Mouse (Mus musculus): Measurements from ENCODE around the gene Smarca2. TPM values are rescaled to one million over a fixed set of nuclear protein-coding genes. Genes with fewer than 3 reads are reported as not detected.

The Smarca2 gene
- polyA plus RNA-seq, 2 experiments: 72.2 to 104 TPM

GRCm38 (mm10) chr19:26607156-26607536, 2.3 kb downstream of the Smarca2 start:
- TF ChIP-seq POLR2A (IDR thresholded peaks at IDR 0.05; ENCODE audit: borderline replicate concordance, extremely low read depth, insufficient read depth, insufficient read length): no peak
- Histone ChIP-seq H3K36me3 (ENCODE audit: control insufficient read depth, insufficient read depth, low read length) (no peaks in the 10 kb centered on the region), H3K9me3 (ENCODE audit: control insufficient read depth, low read length) (no peaks in the 10 kb centered on the region), H3K9ac (ENCODE audit: low read depth, low read length, severe bottlenecking) (peak overlapping the region; percentile 81), H3K4me2 (replicated peaks; ENCODE audit: low read depth, low read length, severe bottlenecking) (peak overlapping the region; percentile 82), H3K4me1 (ENCODE audit: control insufficient read depth, insufficient read depth, low read length) (peaks cover 19% of the 10 kb centered on the region), H3K27ac (replicated peaks; ENCODE audit: low read depth, low read length) (peak overlapping the region; percentile 87), H3K27me3 (ENCODE audit: control insufficient read depth, insufficient read depth, low read length) (no peaks in the 10 kb centered on the region), H3K4me3 (replicated peaks; ENCODE audit: low read length) (peak overlapping the region; percentile 79)
- 0% methylated on average over 42 of the region's 56 CpGs for WGBS
- peak; percentile 68 for DNase-seq (ENCODE audit: low spot score)
- ATAC-seq (ENCODE audit: low FRiP score, low read depth): 0 out of 2 replicates have a peak, but pooled peaks have one; percentile 12

- H3K27me3 ChIP-seq (ENCODE audit: control insufficient read depth, insufficient read depth, low read length): no peaks in the 10 kb centered on the region
- H3K27ac ChIP-seq (replicated peaks; ENCODE audit: low read depth, low read length): peak overlapping the region; percentile 87
- peak overlapping the region; percentile 81 for H3K9ac ChIP-seq (ENCODE audit: low read depth, low read length, severe bottlenecking)
- peak; percentile 35 for DNase-seq (ENCODE audit: low spot score)
- H3K4me2 ChIP-seq (replicated peaks; ENCODE audit: low read depth, low read length, severe bottlenecking): peak overlapping the region; percentile 82
- H3K4me1 ChIP-seq (ENCODE audit: control insufficient read depth, insufficient read depth, low read length): peaks cover 22% of the 10 kb centered on the region
- 1% methylated on average over 35 of the region's 39 CpGs for WGBS
- no peaks in the 10 kb centered on the region for H3K9me3 ChIP-seq (ENCODE audit: control insufficient read depth, low read length)
- no peak for TF ChIP-seq POLR2A (IDR thresholded peaks at IDR 0.05; ENCODE audit: borderline replicate concordance, extremely low read depth, insufficient read depth, insufficient read length)
- no peaks in the 10 kb centered on the region for H3K36me3 ChIP-seq (ENCODE audit: control insufficient read depth, insufficient read depth, low read length)
- peak overlapping the region; percentile 79 for H3K4me3 ChIP-seq (replicated peaks; ENCODE audit: low read length)
- no peak for ATAC-seq (ENCODE audit: low FRiP score, low read depth)
These were observed 2.9 kb downstream of the Smarca2 start for GRCm38 (mm10) chr19:26607551-26608433.

- Histone ChIP-seq H3K9me3 (ENCODE audit: control insufficient read depth, low read length) (no peaks in the 10 kb centered on the region), H3K27me3 (ENCODE audit: control insufficient read depth, insufficient read depth, low read length) (no peaks in the 10 kb centered on the region), H3K4me3 (replicated peaks; ENCODE audit: low read length) (peak overlapping the region; percentile 79), H3K27ac (replicated peaks; ENCODE audit: low read depth, low read length) (no peak overlapping the region), H3K4me1 (ENCODE audit: control insufficient read depth, insufficient read depth, low read length) (peaks cover 24% of the 10 kb centered on the region), H3K9ac (ENCODE audit: low read depth, low read length, severe bottlenecking) (peak overlapping the region; percentile 81), H3K36me3 (ENCODE audit: control insufficient read depth, insufficient read depth, low read length) (no peaks in the 10 kb centered on the region), H3K4me2 (replicated peaks; ENCODE audit: low read depth, low read length, severe bottlenecking) (peak overlapping the region; percentile 82)
- DNase-seq (ENCODE audit: low spot score) (no peak), ATAC-seq (ENCODE audit: low FRiP score, low read depth) (no peak)
- TF ChIP-seq POLR2A (IDR thresholded peaks at IDR 0.05; ENCODE audit: borderline replicate concordance, extremely low read depth, insufficient read depth, insufficient read length): no peak
- WGBS: 15% methylated on average over 7 of the region's 7 CpGs
These were observed 3.6 kb downstream of the Smarca2 start for GRCm38 (mm10) chr19:26608434-26608812.

- no peak overlapping the region for H3K4me3 ChIP-seq (replicated peaks; ENCODE audit: low read length)
- no peaks in the 10 kb centered on the region for H3K9me3 ChIP-seq (ENCODE audit: control insufficient read depth, low read length)
- H3K27ac ChIP-seq (replicated peaks; ENCODE audit: low read depth, low read length): no peak overlapping the region
- ATAC-seq (ENCODE audit: low FRiP score, low read depth) (no peak), DNase-seq (ENCODE audit: low spot score) (no peak)
- H3K36me3 ChIP-seq (ENCODE audit: control insufficient read depth, insufficient read depth, low read length): no peaks in the 10 kb centered on the region
- no peak overlapping the region for H3K9ac ChIP-seq (ENCODE audit: low read depth, low read length, severe bottlenecking)
- WGBS: 33% methylated on average over 2 of the region's 2 CpGs
- peaks cover 18% of the 10 kb centered on the region for H3K4me1 ChIP-seq (ENCODE audit: control insufficient read depth, insufficient read depth, low read length)
- TF ChIP-seq POLR2A (IDR thresholded peaks at IDR 0.05; ENCODE audit: borderline replicate concordance, extremely low read depth, insufficient read depth, insufficient read length): no peak
- H3K4me2 ChIP-seq (replicated peaks; ENCODE audit: low read depth, low read length, severe bottlenecking): no peak overlapping the region
- no peaks in the 10 kb centered on the region for H3K27me3 ChIP-seq (ENCODE audit: control insufficient read depth, insufficient read depth, low read length)
These were observed 4.8 kb downstream of the Smarca2 start for GRCm38 (mm10) chr19:26609637-26610036.

GRCm38 (mm10) chr19:26612995-26613394, 8.1 kb downstream of the Smarca2 start:
- Histone ChIP-seq H3K27me3 (ENCODE audit: control insufficient read depth, insufficient read depth, low read length) (no peaks in the 10 kb centered on the region), H3K36me3 (ENCODE audit: control insufficient read depth, insufficient read depth, low read length) (no peaks in the 10 kb centered on the region), H3K4me3 (replicated peaks; ENCODE audit: low read length) (no peak overlapping the region), H3K27ac (replicated peaks; ENCODE audit: low read depth, low read length) (no peak overlapping the region), H3K4me2 (replicated peaks; ENCODE audit: low read depth, low read length, severe bottlenecking) (no peak overlapping the region), H3K9me3 (ENCODE audit: control insufficient read depth, low read length) (no peaks in the 10 kb centered on the region), H3K9ac (ENCODE audit: low read depth, low read length, severe bottlenecking) (no peak overlapping the region), H3K4me1 (ENCODE audit: control insufficient read depth, insufficient read depth, low read length) (peaks cover 16% of the 10 kb centered on the region)
- WGBS: 33% methylated on average over 4 of the region's 4 CpGs
- no peak for ATAC-seq (ENCODE audit: low FRiP score, low read depth)
- TF ChIP-seq POLR2A (IDR thresholded peaks at IDR 0.05; ENCODE audit: borderline replicate concordance, extremely low read depth, insufficient read depth, insufficient read length): no peak
- DNase-seq (ENCODE audit: low spot score): no peak
